Mouse (Mus musculus): ENCODE measurements at regions not wholly inside any gene's neighbourhood (a gene's known extent, or its start where the extent isn't known, plus 50 kb on each side); places are given as distances from the start of the nearest gene placed in this dataset.

DNA sequence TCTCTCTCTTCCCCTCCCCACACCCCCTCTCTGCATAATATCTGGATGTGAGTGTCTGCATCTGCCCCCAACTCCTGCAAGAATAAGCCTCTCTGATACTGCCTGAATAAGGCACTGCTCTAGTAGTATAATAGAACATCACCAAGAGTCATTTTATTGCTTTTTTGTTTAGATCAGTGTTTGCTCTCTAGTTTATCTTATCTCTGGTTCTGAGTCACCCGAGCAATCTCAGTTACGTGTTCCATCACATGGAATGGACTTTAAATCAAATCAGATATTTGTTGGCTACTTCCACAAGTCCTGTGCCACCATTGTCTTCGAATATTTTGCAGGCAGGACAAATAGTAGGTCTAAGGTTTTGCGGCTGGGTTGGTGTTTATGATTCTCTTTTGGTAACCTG, 131.5 kb downstream of the Ube2e3 start:
- no peak for ATAC-seq (ENCODE audit: insufficient number of reproducible peaks, insufficient read depth, low FRiP score, low read depth)
- Histone ChIP-seq H3K27me3 (ENCODE audit: control insufficient read depth, insufficient read depth, low read length) (no peaks in the 10 kb centered on the region), H3K4me3 (ENCODE audit: control insufficient read depth in 1 of 2, insufficient read depth in 1 of 2, low read depth in 1 of 2, low read length in 2 of 2) (no peak overlapping the region), H3K4me2 (ENCODE audit: low read length) (no peak overlapping the region), H3K9me3 (ENCODE audit: control insufficient read depth, low read length) (no peaks in the 10 kb centered on the region), H3K4me1 (ENCODE audit: control insufficient read depth in 2 of 2, insufficient read depth in 2 of 2, low read length in 2 of 2) (no peaks in the 10 kb centered on the region), H3K9ac (ENCODE audit: low read length) (no peak overlapping the region), H3K27ac (replicated peaks in 1 of 2; ENCODE audit: control insufficient read depth in 1 of 2, insufficient read depth in 1 of 2, low read depth in 2 of 2, low read length in 2 of 2) (no peak overlapping the region), H3K36me3 (ENCODE audit: control insufficient read depth, insufficient read depth, low read length) (no peaks in the 10 kb centered on the region)
- 72% methylated on average over 4 of the region's 4 CpGs for WGBS

DNA sequence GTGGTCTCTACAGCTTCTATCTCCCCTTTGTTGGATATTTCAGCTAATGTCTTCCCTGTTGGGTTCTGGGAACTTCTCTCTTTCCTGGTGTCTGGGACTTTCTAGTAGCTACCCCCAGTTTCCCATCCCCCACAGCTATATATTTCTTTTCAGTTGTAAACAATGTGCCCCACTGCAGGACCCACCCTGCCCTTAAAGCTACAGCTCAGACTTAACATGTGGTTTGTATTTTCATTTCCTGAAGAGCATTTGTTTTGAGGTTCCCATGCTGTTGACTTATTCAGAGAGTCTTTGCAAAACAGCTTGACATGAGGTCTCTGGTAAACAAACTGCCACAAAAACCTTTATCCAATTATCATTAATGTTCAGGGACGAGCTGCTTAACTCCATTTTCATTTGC, 136.9 kb downstream of the Ube2e3 start:
- H3K9me3 ChIP-seq (ENCODE audit: control insufficient read depth, low read length) = no peaks in the 10 kb centered on the region
- no peaks in the 10 kb centered on the region for H3K36me3 ChIP-seq (ENCODE audit: control insufficient read depth, insufficient read depth, low read length)
- no peaks in the 10 kb centered on the region for H3K4me1 ChIP-seq (ENCODE audit: control insufficient read depth in 2 of 2, insufficient read depth in 2 of 2, low read length in 2 of 2)
- H3K4me2 ChIP-seq (ENCODE audit: low read length) = no peak overlapping the region
- no peak overlapping the region for H3K27ac ChIP-seq (replicated peaks in 1 of 2; ENCODE audit: control insufficient read depth in 1 of 2, insufficient read depth in 1 of 2, low read depth in 2 of 2, low read length in 2 of 2)
- H3K9ac ChIP-seq (ENCODE audit: low read length) = no peak overlapping the region
- H3K27me3 ChIP-seq (ENCODE audit: control insufficient read depth, insufficient read depth, low read length) = no peaks in the 10 kb centered on the region
- no peak for ATAC-seq (ENCODE audit: insufficient number of reproducible peaks, insufficient read depth, low FRiP score, low read depth)
- 53% methylated on average over 1 of the region's 1 CpGs for WGBS
- no peak overlapping the region for H3K4me3 ChIP-seq (ENCODE audit: control insufficient read depth in 1 of 2, insufficient read depth in 1 of 2, low read depth in 1 of 2, low read length in 2 of 2)

DNA sequence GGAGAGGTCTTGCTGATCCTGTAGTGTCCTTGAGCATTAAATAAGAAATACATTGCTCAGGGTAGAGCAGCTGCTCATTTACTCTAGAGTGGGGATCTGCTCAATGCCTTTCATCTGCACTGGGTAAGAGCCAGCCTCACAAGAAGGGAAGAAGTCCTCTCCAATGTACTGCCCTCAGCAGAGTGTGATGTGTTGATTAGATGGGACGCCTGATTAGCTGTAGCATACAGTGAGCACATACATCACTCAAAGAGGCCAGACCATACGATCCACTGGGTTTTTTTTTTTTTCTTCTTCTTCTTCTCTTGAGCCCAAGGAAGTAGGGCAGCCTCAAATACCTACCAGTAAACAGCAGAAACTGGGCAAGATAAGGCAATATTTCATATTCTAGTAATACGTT, 140.7 kb downstream of the Ube2e3 start:
- H3K36me3 ChIP-seq (ENCODE audit: control insufficient read depth, insufficient read depth, low read length) = no peaks in the 10 kb centered on the region
- H3K4me2 ChIP-seq (ENCODE audit: low read length) = no peak overlapping the region
- H3K9me3 ChIP-seq (ENCODE audit: control insufficient read depth, low read length) = no peaks in the 10 kb centered on the region
- ATAC-seq (ENCODE audit: insufficient number of reproducible peaks, insufficient read depth, low FRiP score, low read depth) = no peak
- H3K27me3 ChIP-seq (ENCODE audit: control insufficient read depth, insufficient read depth, low read length) = no peaks in the 10 kb centered on the region
- no peak overlapping the region for H3K27ac ChIP-seq (replicated peaks in 1 of 2; ENCODE audit: control insufficient read depth in 1 of 2, insufficient read depth in 1 of 2, low read depth in 2 of 2, low read length in 2 of 2)
- no peak overlapping the region for H3K9ac ChIP-seq (ENCODE audit: low read length)
- WGBS = 78% methylated on average over 3 of the region's 3 CpGs
- no peak overlapping the region for H3K4me3 ChIP-seq (ENCODE audit: control insufficient read depth in 1 of 2, insufficient read depth in 1 of 2, low read depth in 1 of 2, low read length in 2 of 2)
- no peaks in the 10 kb centered on the region for H3K4me1 ChIP-seq (ENCODE audit: control insufficient read depth in 2 of 2, insufficient read depth in 2 of 2, low read length in 2 of 2)

DNA sequence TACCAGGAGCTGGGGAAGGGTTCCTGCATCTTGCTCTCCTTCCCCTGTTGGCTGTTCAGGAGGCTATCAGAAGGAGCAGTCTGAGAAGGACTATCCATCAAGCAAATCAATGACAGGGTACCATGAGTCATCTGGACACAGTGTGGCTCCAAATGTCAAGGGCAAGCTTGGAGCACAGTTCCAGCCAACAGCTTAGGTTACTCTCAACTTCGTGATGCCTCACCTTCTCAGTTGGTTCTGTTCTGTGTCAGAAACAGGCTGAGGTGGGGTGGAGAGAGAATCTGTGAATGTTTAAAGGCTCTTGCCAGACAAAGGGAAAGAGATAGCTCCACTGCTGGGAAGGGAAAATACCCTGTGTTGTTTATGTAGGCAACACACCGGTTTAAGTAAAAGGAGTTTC, 141.9 kb downstream of the Ube2e3 start:
- Histone ChIP-seq H3K4me3 (ENCODE audit: control insufficient read depth in 1 of 2, insufficient read depth in 1 of 2, low read depth in 1 of 2, low read length in 2 of 2) (no peak overlapping the region), H3K9me3 (ENCODE audit: control insufficient read depth, low read length) (no peaks in the 10 kb centered on the region), H3K4me2 (ENCODE audit: low read length) (no peak overlapping the region), H3K9ac (ENCODE audit: low read length) (no peak overlapping the region), H3K27ac (replicated peaks in 1 of 2; ENCODE audit: control insufficient read depth in 1 of 2, insufficient read depth in 1 of 2, low read depth in 2 of 2, low read length in 2 of 2) (no peak overlapping the region), H3K4me1 (ENCODE audit: control insufficient read depth in 2 of 2, insufficient read depth in 2 of 2, low read length in 2 of 2) (no peaks in the 10 kb centered on the region), H3K27me3 (ENCODE audit: control insufficient read depth, insufficient read depth, low read length) (no peaks in the 10 kb centered on the region), H3K36me3 (ENCODE audit: control insufficient read depth, insufficient read depth, low read length) (no peaks in the 10 kb centered on the region)
- ATAC-seq (ENCODE audit: insufficient number of reproducible peaks, insufficient read depth, low FRiP score, low read depth) = no peak
- WGBS = 43% methylated on average over 2 of the region's 2 CpGs

DNA sequence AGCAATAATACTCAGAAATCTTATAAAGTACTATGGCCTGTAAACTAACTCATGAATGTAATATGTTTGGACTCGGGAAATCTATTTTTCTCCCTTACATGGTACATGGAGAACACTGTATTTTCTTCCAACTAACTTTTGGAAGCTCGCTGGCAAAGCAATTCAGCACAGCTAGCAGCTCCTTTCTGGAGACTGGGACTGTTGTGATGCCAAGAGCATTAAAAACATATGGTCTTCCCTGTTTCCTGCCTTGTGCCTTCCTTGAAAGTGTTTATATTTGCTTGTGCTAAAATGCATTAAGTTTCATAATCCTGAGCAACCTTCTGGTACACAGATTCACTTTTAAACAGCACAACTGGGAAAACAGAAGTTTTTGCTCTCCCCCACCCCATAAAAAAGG, 142.3 kb downstream of the Ube2e3 start:
- Histone ChIP-seq H3K27me3 (ENCODE audit: control insufficient read depth, insufficient read depth, low read length) (no peaks in the 10 kb centered on the region), H3K4me2 (ENCODE audit: low read length) (no peak overlapping the region), H3K4me3 (ENCODE audit: control insufficient read depth in 1 of 2, insufficient read depth in 1 of 2, low read depth in 1 of 2, low read length in 2 of 2) (no peak overlapping the region), H3K36me3 (ENCODE audit: control insufficient read depth, insufficient read depth, low read length) (no peaks in the 10 kb centered on the region), H3K9me3 (ENCODE audit: control insufficient read depth, low read length) (no peaks in the 10 kb centered on the region), H3K27ac (replicated peaks in 1 of 2; ENCODE audit: control insufficient read depth in 1 of 2, insufficient read depth in 1 of 2, low read depth in 2 of 2, low read length in 2 of 2) (no peak overlapping the region), H3K9ac (ENCODE audit: low read length) (no peak overlapping the region), H3K4me1 (ENCODE audit: control insufficient read depth in 2 of 2, insufficient read depth in 2 of 2, low read length in 2 of 2) (no peaks in the 10 kb centered on the region)
- 70% methylated on average over 2 of the region's 2 CpGs for WGBS
- no peak for ATAC-seq (ENCODE audit: insufficient number of reproducible peaks, insufficient read depth, low FRiP score, low read depth)

DNA sequence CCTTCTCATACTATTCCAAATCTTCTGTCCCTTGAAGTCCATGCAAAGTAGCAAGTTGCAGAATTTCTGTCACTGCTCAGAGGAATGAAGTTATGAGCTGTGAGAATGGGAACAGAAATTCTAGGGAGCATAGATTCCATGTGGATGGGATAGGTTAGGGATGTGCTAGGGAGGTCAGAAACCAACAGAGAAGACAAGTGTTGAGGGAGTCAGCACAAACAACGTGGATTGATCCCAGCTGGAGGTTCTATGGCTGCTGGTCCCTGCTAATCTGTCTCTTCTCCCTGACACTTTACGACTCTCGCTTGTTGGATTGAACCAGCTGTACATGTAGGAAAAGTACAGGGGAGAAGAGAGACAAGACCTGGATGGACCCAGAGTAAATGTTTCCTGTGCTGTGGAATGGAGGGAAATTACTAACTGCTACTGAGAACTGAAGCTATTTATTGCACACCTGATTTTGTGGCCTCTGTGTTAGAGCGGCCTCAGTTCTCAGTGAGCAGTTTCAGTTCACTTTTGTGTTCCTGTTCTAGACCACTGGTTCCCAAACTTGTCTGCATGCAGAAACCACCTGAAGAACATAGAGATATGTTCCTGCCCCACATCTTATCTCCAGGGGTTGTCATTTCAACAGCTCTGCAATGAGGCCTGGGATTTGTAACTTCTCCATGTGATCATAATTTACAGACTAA, 151.0 kb downstream of the Ube2e3 start:
- ATAC-seq (ENCODE audit: insufficient number of reproducible peaks, insufficient read depth, low FRiP score, low read depth) = no peak
- H3K4me3 ChIP-seq (ENCODE audit: control insufficient read depth in 1 of 2, insufficient read depth in 1 of 2, low read depth in 1 of 2, low read length in 2 of 2) = no peak overlapping the region
- no peak overlapping the region for H3K27ac ChIP-seq (replicated peaks in 1 of 2; ENCODE audit: control insufficient read depth in 1 of 2, insufficient read depth in 1 of 2, low read depth in 2 of 2, low read length in 2 of 2)
- H3K27me3 ChIP-seq (ENCODE audit: control insufficient read depth, insufficient read depth, low read length) = no peaks in the 10 kb centered on the region
- H3K36me3 ChIP-seq (ENCODE audit: control insufficient read depth, insufficient read depth, low read length) = no peaks in the 10 kb centered on the region
- no peaks in the 10 kb centered on the region for H3K4me1 ChIP-seq (ENCODE audit: control insufficient read depth in 2 of 2, insufficient read depth in 2 of 2, low read length in 2 of 2)
- H3K9ac ChIP-seq (ENCODE audit: low read length) = no peak overlapping the region
- H3K4me2 ChIP-seq (ENCODE audit: low read length) = no peak overlapping the region
- no peaks in the 10 kb centered on the region for H3K9me3 ChIP-seq (ENCODE audit: control insufficient read depth, low read length)
- 68% methylated on average over 4 of the region's 4 CpGs for WGBS

DNA sequence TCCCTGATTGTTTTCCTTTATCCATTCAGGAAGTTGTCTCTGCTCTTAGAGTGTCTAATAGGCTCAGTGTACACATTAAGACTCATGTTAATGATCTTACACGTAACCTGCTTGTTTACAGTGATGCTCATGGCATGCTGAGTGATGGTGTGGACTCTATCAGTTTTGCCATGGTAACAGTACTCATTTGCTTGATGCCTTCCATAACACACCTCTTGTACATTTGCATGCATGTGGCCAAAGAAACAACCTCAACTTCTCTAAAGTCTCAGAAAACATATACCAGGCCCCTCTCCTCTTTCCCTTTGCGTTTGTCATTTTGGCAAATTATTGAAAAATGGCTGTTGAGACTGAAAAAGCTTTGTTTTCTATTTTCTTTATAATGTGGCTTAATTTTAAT, 155.0 kb downstream of the Ube2e3 start:
- Histone ChIP-seq H3K4me1 (ENCODE audit: control insufficient read depth in 2 of 2, insufficient read depth in 2 of 2, low read length in 2 of 2) (no peaks in the 10 kb centered on the region), H3K36me3 (ENCODE audit: control insufficient read depth, insufficient read depth, low read length) (no peaks in the 10 kb centered on the region), H3K9me3 (ENCODE audit: control insufficient read depth, low read length) (no peaks in the 10 kb centered on the region), H3K27ac (replicated peaks in 1 of 2; ENCODE audit: control insufficient read depth in 1 of 2, insufficient read depth in 1 of 2, low read depth in 2 of 2, low read length in 2 of 2) (no peak overlapping the region), H3K9ac (ENCODE audit: low read length) (no peak overlapping the region), H3K4me2 (ENCODE audit: low read length) (no peak overlapping the region), H3K4me3 (ENCODE audit: control insufficient read depth in 1 of 2, insufficient read depth in 1 of 2, low read depth in 1 of 2, low read length in 2 of 2) (no peak overlapping the region), H3K27me3 (ENCODE audit: control insufficient read depth, insufficient read depth, low read length) (no peaks in the 10 kb centered on the region)
- 89% methylated on average over 2 of the region's 2 CpGs for WGBS
- ATAC-seq (ENCODE audit: insufficient number of reproducible peaks, insufficient read depth, low FRiP score, low read depth) = no peak

DNA sequence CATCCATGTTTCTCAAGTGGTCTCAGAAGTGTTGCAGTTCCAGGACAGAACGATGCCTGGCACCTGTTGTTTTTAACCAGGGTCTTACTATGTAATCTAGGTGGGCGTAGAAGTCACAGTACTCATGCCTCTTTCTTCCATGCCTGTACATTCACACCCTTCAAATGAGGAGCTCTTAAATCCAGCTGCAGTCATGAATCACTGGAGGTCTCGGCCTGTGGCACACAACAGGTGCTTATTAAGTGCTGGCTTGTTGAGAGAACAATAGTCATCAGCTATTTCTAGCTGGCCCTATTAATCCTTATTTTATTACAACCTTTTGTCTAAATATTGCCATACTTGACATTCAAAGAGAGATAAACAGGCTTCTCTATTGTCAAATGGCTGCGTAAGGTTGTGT, 157.8 kb downstream of the Ube2e3 start:
- Histone ChIP-seq H3K27me3 (ENCODE audit: control insufficient read depth, insufficient read depth, low read length) (no peaks in the 10 kb centered on the region), H3K4me1 (ENCODE audit: control insufficient read depth in 2 of 2, insufficient read depth in 2 of 2, low read length in 2 of 2) (no peaks in the 10 kb centered on the region), H3K9ac (ENCODE audit: low read length) (no peak overlapping the region), H3K9me3 (ENCODE audit: control insufficient read depth, low read length) (no peaks in the 10 kb centered on the region), H3K4me3 (ENCODE audit: control insufficient read depth in 1 of 2, insufficient read depth in 1 of 2, low read depth in 1 of 2, low read length in 2 of 2) (no peak overlapping the region), H3K36me3 (ENCODE audit: control insufficient read depth, insufficient read depth, low read length) (no peaks in the 10 kb centered on the region), H3K27ac (replicated peaks in 1 of 2; ENCODE audit: control insufficient read depth in 1 of 2, insufficient read depth in 1 of 2, low read depth in 2 of 2, low read length in 2 of 2) (no peak overlapping the region), H3K4me2 (ENCODE audit: low read length) (no peak overlapping the region)
- 87% methylated on average over 4 of the region's 4 CpGs for WGBS
- ATAC-seq (ENCODE audit: insufficient number of reproducible peaks, insufficient read depth, low FRiP score, low read depth) = no peak
